Mouse (Mus musculus) layer of hippocampus, postnatal 10 days (tissue): Measurements from ENCODE around the gene Gata2. TPM values are rescaled to one million over a fixed set of nuclear protein-coding genes. Genes with fewer than 3 reads are reported as not detected.
"Not testable (repeated sequence)": the region's sequence is repeated elsewhere in the genome, so short reads cannot be mapped to it uniquely, and the experiment has no call there.

Experiments used
- DNase-seq, 2 experiments: peaks; one replicate each; pipeline ENCODE4 v3.0.0; 2021; ENCODE audit warnings: low spot score in 2 of 2
- long read RNA-seq: library from polyadenylated mRNA; stranded (forward); transcript quantifications from one replicate; pipeline ENCODE4 v2.0.0, GENCODE M21; 2023
- total RNA-seq, 2 experiments: library from RNA; stranded (reverse); gene quantifications; 2 replicates each; pipeline ENCODE4 v1.2.3; 2021

Gata2 gene
- total RNA-seq: 1 to 10 TPM; 4.6 to 5.9 TPM
- long read RNA-seq, transcript Gata2-201 (6 exons, 3,571 nt): major isoform, 9 of 13 reads
- long read RNA-seq, partial matches to known transcripts: 0 of 13 reads
- long read RNA-seq, other reads (novel, unspliced or antisense): 4 of 13 reads

DNA sequence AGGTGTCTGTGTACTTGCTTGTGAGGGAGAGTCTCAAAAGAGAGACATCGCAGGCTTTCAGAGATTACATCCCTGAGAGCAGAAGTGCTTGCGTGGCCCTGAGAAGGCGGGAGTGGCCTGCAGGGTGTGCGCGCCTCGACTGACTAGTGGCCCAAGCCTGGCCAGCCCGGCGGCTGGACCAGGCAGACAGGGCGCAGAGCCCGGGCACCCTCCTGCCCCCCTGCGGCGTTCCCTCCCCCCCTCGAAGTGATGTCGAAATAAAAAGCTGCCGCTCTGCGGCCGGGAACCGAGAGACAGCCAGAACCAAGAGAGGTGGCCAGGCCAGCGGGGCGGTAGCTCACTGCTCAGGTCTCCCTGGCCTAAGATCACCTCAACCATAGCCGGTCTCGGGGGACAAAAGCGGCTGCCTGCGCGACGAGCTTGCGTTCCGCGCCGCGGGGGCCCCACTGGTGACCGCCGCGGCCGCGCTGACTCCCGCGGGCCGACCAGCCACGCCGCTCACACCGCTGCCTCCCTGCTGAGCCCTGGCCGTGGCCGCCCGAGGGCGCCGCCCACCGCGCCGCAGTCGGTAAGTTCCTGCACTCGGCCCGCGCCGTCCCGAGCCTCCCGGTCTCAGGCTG lies at the start of gene Gata2:
Gene Gata2, plus strand, starts transcription at position 459 of the 620 bp plus-strand sequence.
- DNase-seq: peak in 1 of 2 experiments; percentile 27

DNA sequence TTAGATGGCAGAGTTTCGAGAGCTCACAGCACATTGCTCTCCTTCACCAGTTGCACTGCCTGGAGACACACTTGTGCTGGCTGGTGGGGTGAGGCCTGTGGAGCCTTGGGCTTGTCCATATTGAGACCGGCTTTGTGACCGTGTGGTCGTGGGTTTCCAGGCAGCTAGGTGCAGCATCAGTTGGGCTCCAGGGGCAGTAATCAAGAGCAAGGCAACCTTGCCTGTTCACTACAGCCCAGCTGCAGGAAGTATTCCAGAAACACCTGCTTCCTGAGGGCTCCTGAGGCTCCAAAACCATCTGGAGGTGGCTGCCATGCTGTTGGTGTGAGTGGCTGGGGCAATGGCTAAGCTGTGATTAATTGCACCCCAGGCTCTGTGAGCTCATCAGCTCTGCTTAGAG lies 47.9 kb upstream of the Gata2 start:
- DNase-seq: no peak

DNA sequence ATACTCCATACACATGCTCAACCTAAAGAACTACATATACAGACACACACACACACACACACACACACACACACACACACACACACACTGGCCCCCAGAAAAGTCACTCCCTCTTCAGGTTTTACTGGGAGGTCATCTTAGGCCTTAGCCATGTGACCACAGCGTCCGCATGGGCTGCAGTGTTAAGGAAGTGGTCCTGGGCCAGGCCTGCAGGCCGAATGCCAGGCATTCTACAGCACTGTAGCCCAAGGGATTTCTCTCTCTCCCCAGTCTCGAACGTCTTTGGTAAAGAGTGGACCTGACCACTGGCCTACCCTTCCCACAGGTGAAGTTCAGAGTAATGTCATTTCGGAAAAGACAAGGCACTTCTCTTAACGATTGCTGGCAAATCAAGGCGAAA lies 47.1 kb upstream of the Gata2 start:
- no peak for DNase-seq

DNA sequence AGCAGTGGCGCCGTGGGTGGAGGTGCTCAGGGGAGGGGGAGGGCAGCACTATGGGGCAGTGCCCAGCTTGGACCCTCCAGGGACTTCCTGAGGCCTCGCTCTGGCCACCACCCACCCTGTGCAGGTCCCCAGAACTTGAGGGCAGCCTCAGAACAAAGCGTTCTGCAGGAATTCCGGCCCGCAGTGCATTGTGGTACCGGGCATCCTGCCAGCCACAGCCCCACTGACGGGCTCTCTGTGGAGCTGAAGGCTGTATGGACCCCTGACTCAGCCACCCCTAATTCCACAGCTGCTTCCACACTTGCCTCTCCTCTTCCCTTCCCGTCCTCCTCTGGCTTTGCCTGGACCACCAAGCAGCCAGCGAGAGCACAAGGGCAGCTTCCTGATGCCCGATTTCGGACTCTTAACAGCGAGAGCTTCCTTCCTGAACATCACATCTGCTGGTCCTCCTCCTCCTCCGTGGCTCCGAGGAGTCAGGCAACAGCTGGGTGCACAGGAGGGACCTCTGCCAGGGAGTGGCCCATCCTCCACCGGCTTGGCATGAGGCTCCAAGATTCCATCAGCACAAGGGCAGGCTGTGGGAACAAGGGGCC lies 46.2 kb upstream of the Gata2 start:
- DNase-seq: peak; percentile 25 to 41

DNA sequence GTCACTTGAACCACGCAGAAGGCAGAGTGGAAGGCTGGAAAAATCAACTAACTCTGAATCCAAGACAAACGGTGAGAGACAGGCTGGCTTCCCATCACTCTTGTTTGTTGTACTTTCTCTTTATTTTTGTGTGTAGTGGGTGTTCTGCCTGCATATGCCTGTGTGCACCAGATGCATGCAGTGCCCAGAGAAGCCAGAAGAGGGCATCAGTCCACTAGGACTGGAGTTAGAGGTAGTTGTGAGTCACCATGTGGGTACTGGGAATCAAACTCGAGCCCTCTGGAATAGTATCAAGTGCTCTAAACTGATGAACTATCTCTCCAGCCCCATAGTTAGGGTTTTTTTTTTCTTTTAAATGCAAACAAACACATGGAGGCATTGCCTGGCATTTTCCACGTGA lies 42.4 kb upstream of the Gata2 start:
- no peak for DNase-seq

DNA sequence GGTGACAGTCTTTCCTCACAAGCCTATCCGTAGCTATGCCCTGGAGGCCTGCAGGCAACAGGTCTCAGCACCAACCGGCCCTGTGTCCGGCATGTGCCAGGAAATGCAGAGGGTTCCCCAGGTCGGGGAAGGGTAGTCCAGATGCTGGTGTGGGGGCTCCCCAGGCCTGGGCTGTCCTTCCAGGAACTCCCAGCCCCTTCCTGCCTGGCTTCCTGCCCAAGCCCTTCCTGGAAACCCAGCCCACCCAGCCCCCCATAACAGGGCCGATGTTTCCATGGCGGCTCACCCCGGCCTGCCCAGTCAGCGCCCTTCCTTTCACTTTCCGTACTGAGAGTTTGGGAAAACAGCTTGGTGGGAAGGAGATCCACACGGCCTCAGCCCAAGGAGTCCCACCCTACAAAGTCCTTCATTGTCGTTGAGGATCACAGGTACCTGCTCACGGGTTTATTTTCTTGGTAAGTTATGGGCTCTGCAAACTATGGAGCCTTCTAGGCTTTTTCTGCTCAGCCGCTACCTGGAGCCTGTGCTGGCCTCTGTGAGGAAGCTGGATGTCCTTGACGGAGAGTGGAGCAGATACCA lies 41.5 kb upstream of the Gata2 start:
- DNase-seq: no peak

DNA sequence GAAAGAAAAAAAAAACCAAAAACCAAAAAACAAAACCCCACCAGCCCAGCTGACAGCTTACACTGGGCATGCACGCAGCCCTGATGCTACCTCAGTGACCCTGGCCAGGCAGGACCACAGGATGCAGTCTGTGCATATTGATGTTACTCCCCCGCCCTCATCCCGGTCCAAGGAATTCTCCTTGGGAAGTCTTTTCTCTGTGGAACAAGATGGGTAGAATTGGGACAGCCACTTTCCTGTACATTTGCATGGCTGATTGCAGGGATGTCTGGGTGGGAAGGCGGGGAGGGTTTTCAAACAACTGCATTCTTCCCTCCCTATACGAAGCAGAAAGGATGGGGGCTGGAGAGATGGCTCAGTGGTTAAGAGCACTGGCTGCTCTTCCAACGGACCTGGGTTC lies 40.7 kb upstream of the Gata2 start:
- DNase-seq: no peak

DNA sequence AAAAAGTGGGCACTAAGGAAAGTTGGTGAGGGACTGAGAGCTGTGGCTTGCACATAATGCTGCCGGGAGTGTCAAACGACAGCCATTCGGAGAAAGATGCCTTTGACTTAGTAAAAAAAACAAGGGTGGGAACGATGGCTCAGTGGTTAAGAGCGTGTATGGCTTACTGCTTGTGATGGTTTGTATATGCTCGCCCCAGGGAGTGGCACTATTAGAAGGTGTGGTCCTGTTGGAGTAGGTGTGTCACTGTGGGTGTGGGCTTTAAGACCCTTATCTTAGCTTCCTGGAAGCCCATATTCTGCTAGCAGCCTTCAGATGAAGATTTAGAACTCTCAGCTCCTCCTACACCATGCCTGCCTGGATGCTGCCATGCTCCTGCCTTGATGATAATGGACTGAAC lies 38.1 kb upstream of the Gata2 start:
- not testable (repeated sequence) for DNase-seq

DNA sequence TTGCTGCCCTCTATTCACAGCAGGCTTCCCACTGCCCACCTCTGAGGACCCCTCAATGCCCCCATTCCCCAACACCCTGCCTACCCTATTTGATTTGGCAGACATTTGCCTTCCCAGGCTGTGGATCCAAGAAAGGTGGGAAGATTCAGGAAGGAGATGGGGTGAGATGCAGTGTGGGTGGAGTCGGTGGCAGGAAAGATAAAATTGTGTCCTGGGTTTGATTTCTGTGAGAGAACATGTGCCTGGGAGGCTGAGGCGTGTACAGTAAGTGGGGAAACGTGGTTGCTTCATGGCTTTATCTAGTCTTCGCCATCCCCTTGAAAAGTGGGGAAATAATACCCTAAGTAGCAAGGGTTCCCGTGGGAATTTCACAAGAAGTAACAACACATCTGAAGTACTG lies 34.9 kb upstream of the Gata2 start:
- no peak for DNase-seq

DNA sequence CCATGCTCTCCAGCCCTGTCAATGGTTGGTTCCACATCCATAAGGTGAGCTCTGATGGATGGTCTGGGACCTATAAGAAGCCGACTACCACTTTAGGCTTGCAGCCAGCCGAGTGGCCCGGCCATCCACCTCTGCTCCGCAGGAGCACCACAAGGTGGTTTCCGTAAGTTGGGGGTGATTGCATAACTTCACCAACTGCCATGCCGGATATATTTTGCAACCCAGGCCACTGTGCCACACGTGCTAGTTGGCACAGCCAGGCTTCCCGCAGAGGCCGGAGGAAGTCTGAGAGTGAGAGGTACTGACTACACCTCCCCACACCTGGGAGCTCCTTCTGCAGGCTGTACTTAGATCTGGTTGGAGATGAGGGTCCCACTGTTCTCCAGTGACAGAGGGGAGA lies 27.6 kb upstream of the Gata2 start:
- no peak for DNase-seq

DNA sequence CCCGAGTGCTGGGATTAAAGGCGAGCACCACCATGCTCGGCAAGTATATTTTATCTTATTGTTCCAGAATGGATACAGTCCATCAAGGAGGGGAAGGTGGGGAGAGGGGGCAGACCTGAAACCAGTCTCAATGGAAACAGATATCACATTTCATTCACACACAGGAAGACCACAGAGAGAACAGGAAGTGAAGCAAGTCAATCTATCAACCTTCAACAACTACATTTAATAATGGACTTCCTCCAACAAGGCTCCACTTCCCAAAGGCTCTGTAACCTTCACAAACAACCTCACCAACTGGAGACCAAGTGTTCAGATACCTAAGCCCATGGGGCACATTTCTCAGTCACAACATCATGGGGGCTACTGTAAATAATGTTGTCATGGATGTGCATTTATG lies 19.5 kb upstream of the Gata2 start:
- no peak for DNase-seq

DNA sequence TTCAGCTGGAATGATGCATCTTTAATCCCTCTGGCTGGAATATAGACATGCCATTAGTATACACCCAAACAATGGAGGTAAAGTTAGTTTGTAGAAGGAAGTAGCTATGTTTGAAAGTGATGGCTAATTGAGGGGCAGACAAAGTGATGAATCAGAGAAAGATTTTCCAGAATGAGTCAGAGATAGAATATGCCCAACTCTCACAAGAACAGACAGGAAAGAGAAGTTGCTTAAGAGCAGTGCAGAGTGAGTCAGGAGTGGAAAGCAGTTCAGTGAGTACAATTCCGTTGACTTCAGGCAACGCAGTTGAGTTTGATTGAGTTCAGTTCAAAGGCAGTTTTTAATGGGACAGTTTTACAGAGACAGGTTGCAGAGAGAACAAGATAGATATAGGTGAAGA lies 19.0 kb upstream of the Gata2 start:
- no peak for DNase-seq

DNA sequence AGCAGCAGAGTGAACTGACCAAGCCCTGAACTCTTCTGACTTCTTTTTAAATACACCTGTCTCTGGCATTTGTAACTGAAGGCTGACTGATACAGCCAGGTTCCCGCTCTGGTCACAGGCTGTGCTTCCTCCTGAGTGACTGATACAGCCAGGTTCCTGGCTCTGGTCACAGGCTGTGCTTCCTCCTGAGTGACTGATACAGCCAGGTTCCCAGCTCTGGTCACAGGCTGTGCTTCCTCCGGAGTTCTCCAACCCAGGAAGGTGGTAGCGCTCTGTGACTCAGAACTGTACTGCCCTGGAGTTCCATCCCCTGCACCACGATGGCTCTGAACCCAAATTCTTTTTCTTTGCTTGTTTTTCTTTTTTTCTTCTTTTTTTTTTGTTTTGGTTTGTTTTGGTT lies 9.0 kb upstream of the Gata2 start:
- DNase-seq: no peak

DNA sequence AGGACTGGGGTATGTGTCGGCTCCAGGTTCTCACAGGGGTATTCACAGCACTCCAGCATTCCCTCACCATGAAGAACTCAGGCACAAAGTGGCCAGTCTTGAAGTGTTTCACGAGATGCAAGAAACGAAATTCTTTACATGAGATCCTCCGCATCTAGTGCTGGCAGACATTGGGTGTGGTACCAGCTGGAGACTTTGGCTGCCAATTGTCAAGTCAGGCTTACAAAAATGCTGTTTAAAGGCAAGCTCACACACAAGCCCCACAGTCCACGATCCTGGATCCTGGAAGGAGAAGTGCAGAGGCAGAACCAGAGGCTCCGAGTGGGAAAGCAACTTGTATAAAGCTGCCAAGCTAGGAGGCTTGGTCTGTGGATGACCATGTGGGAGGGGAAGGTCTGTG lies 5.5 kb upstream of the Gata2 start:
- DNase-seq: peak in 1 of 2 experiments; percentile 28

DNA sequence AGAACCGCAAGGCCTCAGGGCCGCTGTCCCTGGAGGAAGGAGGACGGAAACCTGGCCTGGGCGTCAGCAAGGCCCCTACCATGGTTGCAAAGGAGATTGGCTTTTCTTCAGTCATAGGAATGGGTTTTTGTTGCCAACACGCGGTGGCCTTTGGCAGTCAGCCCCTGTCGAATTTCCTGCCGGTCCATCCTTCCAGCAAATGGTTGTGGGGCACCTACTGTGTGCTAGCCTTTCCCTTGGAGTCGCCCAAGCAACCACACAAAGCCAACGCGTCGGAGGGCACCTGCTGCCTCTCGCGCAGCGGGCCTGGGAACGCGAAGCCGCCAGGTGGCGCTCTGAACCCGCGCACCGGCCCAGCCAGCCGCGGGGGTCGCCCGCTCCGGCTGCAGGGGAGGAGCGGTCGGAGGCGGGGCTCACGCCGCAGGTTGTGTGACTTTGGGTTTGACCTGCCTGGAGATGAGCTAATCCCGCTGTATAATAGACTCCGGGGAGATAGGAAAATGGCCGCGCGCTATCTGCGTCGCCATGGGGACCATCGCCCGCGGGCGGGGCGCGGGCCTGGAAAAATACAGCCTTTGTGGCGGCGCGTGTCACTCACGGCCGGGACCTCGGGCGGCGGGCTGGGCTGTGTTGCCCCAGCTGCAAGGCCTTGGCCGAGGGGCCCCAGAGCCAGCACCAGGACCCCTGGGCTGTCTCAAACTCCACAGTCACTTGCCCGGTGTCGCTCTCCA lies 4.2 kb upstream of the Gata2 start:
- DNase-seq: peak; percentile 81 to 88

DNA sequence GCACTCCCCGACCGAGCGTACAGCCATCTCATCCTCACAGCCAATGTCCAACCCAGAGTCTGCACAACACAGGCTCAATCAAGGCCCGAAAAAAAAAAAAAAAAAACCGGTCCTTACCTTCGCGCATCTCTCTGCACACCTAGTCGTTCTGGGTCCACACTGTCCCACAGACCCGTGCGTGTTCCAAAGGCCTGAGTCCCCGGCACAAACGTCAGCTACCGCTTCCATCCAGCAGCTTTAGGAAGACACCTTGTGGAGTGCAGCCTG lies 3.7 kb upstream of the Gata2 start:
- DNase-seq: no peak

DNA sequence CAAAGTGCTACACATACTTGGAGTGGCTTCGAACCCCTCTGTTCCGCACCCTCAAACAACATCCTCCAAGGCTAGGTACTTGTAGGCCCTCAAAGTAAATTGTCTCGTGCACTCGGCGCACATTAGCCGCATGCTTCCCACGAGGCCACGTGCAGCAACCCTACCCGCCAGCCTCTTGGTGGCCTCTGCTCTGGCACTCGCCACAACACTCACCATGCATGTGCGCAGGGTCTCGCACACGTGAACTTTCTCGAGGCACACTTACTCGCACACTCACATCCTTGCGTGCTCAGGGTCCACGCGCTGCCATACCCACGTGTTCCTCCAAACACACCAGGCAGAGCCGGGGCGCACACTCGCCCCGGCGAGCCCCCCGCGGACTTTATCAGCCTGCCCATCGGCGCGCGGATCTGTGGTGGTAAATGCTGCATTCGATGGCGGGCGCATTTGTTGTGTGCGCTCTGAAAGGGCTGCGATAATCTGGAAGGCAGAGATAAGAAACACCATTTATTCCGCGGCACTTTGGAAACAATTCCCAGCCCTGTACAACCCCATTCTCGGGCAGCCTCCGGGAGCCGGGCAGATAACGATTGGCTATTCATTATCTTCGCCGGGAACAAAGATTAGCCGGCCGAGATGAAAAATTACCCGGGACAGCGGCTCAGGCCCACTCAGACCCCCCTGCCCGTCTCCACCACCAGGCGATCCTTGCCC lies 3.2 kb upstream of the Gata2 start:
- peak in 1 of 2 experiments; percentile 21 for DNase-seq

DNA sequence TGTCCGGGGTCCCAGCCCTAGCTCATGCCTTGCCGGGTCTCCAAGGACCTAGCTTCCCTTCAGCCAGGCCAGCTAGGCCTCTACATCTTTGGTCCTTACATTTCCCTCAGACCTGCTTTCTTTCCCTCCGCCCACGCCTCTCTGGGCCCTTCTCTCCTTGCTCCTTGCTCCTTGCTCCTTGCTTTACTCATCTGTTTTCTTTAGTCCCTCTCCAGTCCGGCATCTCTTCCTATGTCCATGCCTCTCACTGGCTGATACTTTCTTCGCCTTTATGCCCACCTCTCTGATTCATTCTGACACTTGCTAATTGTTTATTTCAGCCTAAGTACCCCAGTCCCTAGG lies 2.7 kb upstream of the Gata2 start:
- peak in 1 of 2 experiments; percentile 11 for DNase-seq

DNA sequence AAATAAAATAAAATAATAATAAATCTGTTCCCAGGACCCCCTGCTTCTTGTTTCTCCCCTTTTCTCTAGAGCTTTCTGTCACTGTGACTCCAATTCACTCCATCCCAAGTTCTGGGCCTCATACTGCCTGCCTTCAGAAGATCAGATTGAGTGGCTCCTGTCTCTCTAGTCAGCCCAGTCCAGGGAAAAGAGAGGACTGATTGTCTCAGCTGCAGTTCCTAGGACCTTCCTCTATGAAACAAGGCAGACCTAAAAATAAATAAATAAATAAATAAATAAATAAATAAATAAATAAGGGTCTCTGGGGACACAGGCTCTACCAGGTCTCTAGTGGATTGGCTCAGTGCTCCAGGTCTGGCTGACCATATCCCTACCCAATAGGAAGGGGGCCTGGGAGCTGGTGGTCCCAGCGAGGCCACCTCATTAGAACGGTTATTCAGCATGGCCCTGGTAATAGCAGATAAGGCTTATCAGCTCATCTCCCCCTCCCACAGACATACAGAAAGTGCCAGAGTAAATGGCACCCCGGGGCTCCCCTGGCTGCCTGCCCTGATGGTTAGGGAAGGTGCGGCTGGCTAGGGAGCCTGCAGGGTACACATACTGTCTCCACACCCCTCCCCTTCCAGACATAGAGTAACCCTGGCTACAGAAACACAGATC lies 2.1 kb upstream of the Gata2 start:
- peak in 1 of 2 experiments; percentile 14 for DNase-seq

DNA sequence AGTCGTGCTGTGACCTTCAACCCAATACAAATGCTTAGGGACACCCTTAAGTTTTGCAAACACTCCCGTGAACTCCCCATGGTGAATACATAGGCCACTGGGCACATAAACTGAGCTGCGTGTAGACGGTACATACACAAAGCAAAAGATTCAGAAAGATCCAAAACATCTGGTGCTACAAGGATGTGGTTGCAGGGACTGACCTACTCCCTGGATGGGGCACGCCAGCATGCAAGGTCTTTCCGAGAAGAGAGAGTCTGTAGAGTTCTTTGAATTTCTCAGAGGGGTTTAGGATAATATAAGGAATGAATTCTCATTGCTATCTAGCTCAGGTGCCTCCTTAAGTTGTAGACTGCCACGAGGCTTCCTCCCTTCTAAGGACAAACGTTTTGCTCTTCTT lies 935 bp upstream of the Gata2 start:
- DNase-seq: no peak
